Mouse (Mus musculus) liver, embryonic 11.5 days (tissue): ENCODE measurements around the gene Ramp2. TPM values are rescaled to one million over a fixed set of nuclear protein-coding genes. Genes with fewer than 3 reads are reported as not detected.

Experiments used
- ATAC-seq: fragments of 200-750 bp; cut with Nextera tagmentation; replicated peaks from 2 replicates; pipeline ENCODE4 v1.8.0; 2017; ENCODE audit warnings: moderate number of reproducible peaks, mild to moderate bottlenecking, moderate TSS enrichment, moderate library complexity; ENCODE audit not compliant: low FRiP score
- DNase-seq: peaks from one replicate; pipeline ENCODE4 v3.0.0-alpha.2; 2017; ENCODE audit warnings: low spot score
- H3K27ac ChIP-seq: fragments of 300-500 bp; sonication (generic); 2 replicates; pipeline ENCODE4 v1.5.1; 2014; ENCODE audit warnings: mild to moderate bottlenecking, low read depth, low read length, control low read depth
- H3K27me3 ChIP-seq: fragments of 300-500 bp; sonication (generic); replicated peaks from 2 replicates; pipeline ENCODE4 v1.6.1; 2014; ENCODE audit warnings: low read length, mixed read lengths; ENCODE audit not compliant: control insufficient read depth, insufficient read depth
- H3K36me3 ChIP-seq: fragments of 300-500 bp; sonication (generic); 2 replicates; pipeline ENCODE4 v1.6.1; 2014; ENCODE audit warnings: mild to moderate bottlenecking, low read length, moderate library complexity, mixed read lengths; ENCODE audit not compliant: control insufficient read depth, insufficient read depth
- H3K4me1 ChIP-seq: fragments of 300-500 bp; sonication (generic); replicated peaks from 2 replicates; pipeline ENCODE4 v1.6.1; 2014; ENCODE audit warnings: low read length, mixed read lengths; ENCODE audit not compliant: control insufficient read depth, insufficient read depth
- H3K4me2 ChIP-seq: fragments of 300-500 bp; sonication (generic); 2 replicates; pipeline ENCODE4 v1.6.1; 2014; ENCODE audit warnings: mild to moderate bottlenecking, control low read depth, moderate library complexity
- H3K4me3 ChIP-seq: fragments of 300-500 bp; sonication (generic); 2 replicates; pipeline ENCODE4 v1.5.1; 2014; ENCODE audit warnings: low read depth, low read length, control low read depth
- H3K9ac ChIP-seq: fragments of 300-500 bp; sonication (generic); 2 replicates; pipeline ENCODE4 v1.6.1; 2014; ENCODE audit warnings: low read depth, low read length, control low read depth
- H3K9me3 ChIP-seq: fragments of 300-500 bp; sonication (generic); 2 replicates; pipeline ENCODE4 v1.6.1; 2016; ENCODE audit warnings: low read length, inconsistent platforms, mixed read lengths; ENCODE audit not compliant: control insufficient read depth
- WGBS: fragments of 180-500 bp; shearing (Covaris S2); extraction: QIAGEN DNeasy Blood & Tissue Kit; methylation state at CpG from one replicate; pipeline ENCODE4 v1.1.7; 2014; 5-methylcytosine and 5-hydroxymethylcytosine counted together
- polyA plus RNA-seq: library from polyadenylated mRNA; unstranded; fragments of >200 nt; fragmentation: Nextera tagmentation; extraction: Ambion mirVana; gene quantifications from 2 replicates; pipeline ENCODE4 v1.2.1, GENCODE M21; 2014

Ramp2 gene
- polyA plus RNA-seq, 1 experiment from 2014 or later = 64.2 TPM

DNA sequence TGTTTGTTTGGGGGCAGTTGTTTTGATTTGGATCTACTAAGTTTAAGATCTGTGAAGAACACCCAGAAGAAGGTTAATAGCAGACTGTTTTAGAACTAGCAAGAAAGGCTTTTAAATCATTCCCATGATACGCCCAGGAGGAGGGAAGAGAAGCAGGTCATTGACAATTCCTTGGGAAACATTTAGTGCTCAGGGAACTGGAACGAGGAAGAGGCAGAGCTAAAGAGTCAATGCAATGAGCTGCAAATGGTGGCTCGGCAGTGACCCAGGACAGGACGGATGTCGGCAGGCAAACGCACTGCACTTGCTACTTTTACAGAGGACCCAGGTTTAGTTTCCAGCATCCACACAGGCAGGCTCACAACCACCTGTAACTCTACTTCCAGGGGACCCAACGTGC, 35.0 kb downstream of the Ramp2 start:
- H3K27me3 ChIP-seq = no peaks in the 10 kb centered on the region
- peaks cover 3% of the 10 kb centered on the region; the same call in 1 of the 2 replicates for H3K36me3 ChIP-seq
- no peak overlapping the region for H3K27ac ChIP-seq
- H3K9ac ChIP-seq = no peak overlapping the region
- no peaks in the 10 kb centered on the region for H3K9me3 ChIP-seq
- H3K4me3 ChIP-seq = no peak overlapping the region
- H3K4me2 ChIP-seq = no peak overlapping the region
- peaks cover 16% of the 10 kb centered on the region for H3K4me1 ChIP-seq
- WGBS = 64% methylated on average over 7 of the region's 7 CpGs
- no peak for ATAC-seq
- DNase-seq = no peak

DNA sequence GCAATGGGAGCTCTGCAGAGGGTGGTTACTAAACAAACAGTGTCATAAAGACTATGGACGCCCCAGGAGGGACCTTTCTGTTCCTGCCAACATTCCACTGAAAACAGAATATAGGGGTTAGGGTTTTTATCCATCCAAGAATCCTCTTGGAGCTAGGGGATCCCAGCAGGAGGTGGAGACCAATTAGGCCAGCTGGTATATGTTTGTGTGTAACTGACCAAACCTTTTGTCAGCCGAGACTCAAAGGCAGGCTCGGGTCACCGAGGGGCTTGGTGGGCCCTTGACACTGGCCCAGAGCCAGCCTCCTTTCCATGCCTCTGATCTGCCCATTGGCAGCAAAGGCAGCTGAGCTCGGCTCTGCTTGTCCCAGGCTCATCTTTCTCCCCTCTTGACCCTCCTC, 37.1 kb downstream of the Ramp2 start:
- ATAC-seq = no peak
- Histone ChIP-seq H3K4me1 (peaks cover 8% of the 10 kb centered on the region), H3K27me3 (no peaks in the 10 kb centered on the region), H3K4me3 (no peak overlapping the region), H3K27ac (no peak overlapping the region), H3K4me2 (no peak overlapping the region), H3K9ac (no peak overlapping the region), H3K9me3 (no peaks in the 10 kb centered on the region), H3K36me3 (peaks cover 3% of the 10 kb centered on the region; the same call in 1 of the 2 replicates)
- 58% methylated on average over 5 of the region's 5 CpGs for WGBS
- no peak for DNase-seq

DNA sequence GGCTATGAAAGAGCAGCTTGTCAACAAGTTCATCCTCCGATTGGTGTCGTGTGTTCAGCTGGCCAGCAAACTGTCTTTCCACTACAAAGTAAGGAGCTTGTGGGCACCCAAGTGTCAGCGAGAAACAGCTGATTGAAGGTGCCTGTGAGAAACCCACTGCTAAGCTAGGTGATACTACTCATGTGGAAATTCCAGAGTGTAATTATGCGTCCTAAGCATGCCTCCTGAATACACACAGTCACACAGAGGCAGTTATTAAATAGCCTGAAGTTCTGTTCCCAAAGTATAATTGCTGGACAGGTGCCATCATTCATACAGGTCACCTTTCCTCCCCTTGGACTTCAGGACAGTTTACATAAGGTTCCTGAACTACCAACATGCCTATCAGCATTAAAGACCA, 38.0 kb downstream of the Ramp2 start:
- H3K27me3 ChIP-seq = no peaks in the 10 kb centered on the region
- ATAC-seq (no peak), DNase-seq (no peak)
- no peak overlapping the region for H3K27ac ChIP-seq
- WGBS = 76% methylated on average over 4 of the region's 4 CpGs
- peaks cover 4% of the 10 kb centered on the region; the same call in 1 of the 2 replicates for H3K36me3 ChIP-seq
- H3K4me1 ChIP-seq = 0 out of 2 replicates have a peak, but pooled peaks cover 5% of the 10 kb centered on the region
- no peaks in the 10 kb centered on the region for H3K9me3 ChIP-seq
- H3K4me3 ChIP-seq = no peak overlapping the region
- no peak overlapping the region for H3K4me2 ChIP-seq
- H3K9ac ChIP-seq = no peak overlapping the region

DNA sequence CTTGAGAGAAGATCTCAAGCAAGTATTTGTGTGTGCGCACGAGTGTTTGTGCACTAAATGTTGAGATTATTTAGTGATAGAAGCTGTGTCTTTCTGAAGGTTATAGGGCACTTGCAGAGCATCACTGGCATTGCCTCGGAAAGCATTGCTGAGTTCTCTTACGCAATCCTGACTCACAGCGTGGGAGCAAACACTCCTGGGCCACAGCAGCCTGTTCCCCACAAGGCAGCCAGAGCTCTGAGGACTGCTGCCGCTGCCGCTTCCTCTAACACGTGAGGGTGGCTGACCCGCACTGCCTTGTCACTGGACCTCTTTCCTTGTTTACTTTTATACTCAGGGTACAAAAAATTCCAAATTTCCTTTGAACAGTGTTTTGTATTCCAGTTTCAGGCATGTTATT, 41.5 kb downstream of the Ramp2 start:
- H3K27me3 ChIP-seq = no peaks in the 10 kb centered on the region
- no peak for DNase-seq
- no peak overlapping the region for H3K9ac ChIP-seq
- H3K4me2 ChIP-seq = no peak overlapping the region
- 0 out of 2 replicates have a peak, but pooled peaks cover 2% of the 10 kb centered on the region for H3K4me1 ChIP-seq
- H3K4me3 ChIP-seq = no peak overlapping the region
- no peak for ATAC-seq
- no peaks in the 10 kb centered on the region for H3K9me3 ChIP-seq
- 64% methylated on average over 9 of the region's 9 CpGs for WGBS
- peaks cover 27% of the 10 kb centered on the region for H3K36me3 ChIP-seq
- no peak overlapping the region for H3K27ac ChIP-seq

DNA sequence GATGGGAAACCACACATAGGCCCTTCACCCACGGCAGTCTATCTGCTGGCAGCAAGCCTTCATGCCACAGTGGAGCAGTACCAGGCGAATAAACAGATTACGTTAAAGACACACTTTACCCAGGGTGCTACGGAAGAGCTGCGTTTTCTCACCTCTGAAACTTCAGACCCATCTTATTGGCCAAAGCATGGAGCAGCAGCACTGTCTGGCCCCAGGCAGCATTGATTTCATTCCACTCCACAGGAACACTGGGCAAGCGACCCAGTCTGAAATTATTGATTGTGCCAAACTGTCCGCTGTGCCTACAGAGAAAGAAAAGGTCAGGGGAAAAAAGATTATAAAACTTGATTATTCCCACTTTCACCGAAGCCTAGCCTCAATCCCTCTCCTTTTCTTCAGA, 45.4 kb downstream of the Ramp2 start:
- WGBS = 98% methylated on average over 8 of the region's 8 CpGs
- ATAC-seq (no peak), DNase-seq (no peak)
- no peaks in the 10 kb centered on the region for H3K27me3 ChIP-seq
- no peaks in the 10 kb centered on the region for H3K9me3 ChIP-seq
- no peak overlapping the region for H3K27ac ChIP-seq
- H3K4me2 ChIP-seq = no peak overlapping the region
- no peaks in the 10 kb centered on the region for H3K4me1 ChIP-seq
- no peak overlapping the region for H3K9ac ChIP-seq
- H3K36me3 ChIP-seq = peaks cover 46% of the 10 kb centered on the region
- H3K4me3 ChIP-seq = no peak overlapping the region

DNA sequence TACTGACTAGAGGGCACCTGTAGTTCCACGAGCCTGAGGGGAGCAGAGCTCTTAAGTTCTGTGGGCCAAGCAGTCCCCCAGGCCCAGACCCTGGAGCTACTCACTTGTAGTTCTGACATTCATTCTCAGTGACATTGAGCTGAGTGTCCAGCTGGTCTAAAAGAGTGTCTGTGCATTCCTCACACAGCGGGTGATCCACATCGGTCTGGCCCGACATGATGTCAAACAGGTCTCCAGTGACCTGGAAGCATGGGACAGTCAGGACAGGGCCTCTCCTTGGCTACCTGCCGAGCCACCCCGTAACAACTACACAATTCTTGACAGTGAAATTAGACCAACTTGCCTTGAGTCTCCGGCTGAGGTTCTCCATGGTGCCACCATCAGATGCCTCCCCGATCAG, 49.4 kb downstream of the Ramp2 start:
- Histone ChIP-seq H3K4me3 (no peak overlapping the region), H3K27me3 (no peaks in the 10 kb centered on the region), H3K36me3 (peaks cover 42% of the 10 kb centered on the region), H3K9me3 (no peaks in the 10 kb centered on the region), H3K9ac (no peak overlapping the region), H3K4me2 (no peak overlapping the region), H3K4me1 (peaks cover under 1% of the 10 kb centered on the region; the same call in 1 of the 2 replicates), H3K27ac (no peak overlapping the region)
- DNase-seq (no peak), ATAC-seq (no peak)
- WGBS = 96% methylated on average over 8 of the region's 8 CpGs

DNA sequence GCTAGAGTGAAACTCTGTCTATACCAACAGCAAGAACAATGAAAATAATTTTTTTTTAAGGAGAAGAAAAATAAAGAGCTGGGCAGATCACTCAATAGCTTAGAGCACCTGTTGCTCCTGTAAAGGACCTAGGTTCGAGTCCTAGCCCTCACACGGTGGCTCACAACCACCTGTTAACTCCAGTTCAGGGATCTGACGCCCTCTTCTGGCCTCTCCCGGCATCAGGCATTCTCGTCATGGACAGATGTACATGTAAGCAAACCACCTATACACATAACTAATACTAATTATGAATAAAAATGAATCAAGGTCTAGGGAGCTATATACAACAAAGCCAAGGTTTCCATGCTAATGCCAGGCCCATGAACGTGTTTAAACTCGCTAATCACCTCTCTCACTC, 55.1 kb downstream of the Ramp2 start:
- peak overlapping the region; percentile 86 for H3K4me3 ChIP-seq
- peaks cover 8% of the 10 kb centered on the region; the same call in 1 of the 2 replicates for H3K36me3 ChIP-seq
- ATAC-seq (no peak), DNase-seq (no peak)
- H3K27me3 ChIP-seq = no peaks in the 10 kb centered on the region
- peak overlapping the region; percentile 85 for H3K9ac ChIP-seq
- peaks cover 11% of the 10 kb centered on the region for H3K4me1 ChIP-seq
- H3K27ac ChIP-seq = no peak overlapping the region
- peak overlapping the region; percentile 91 for H3K4me2 ChIP-seq
- H3K9me3 ChIP-seq = no peaks in the 10 kb centered on the region
- 60% methylated on average over 7 of the region's 7 CpGs for WGBS

DNA sequence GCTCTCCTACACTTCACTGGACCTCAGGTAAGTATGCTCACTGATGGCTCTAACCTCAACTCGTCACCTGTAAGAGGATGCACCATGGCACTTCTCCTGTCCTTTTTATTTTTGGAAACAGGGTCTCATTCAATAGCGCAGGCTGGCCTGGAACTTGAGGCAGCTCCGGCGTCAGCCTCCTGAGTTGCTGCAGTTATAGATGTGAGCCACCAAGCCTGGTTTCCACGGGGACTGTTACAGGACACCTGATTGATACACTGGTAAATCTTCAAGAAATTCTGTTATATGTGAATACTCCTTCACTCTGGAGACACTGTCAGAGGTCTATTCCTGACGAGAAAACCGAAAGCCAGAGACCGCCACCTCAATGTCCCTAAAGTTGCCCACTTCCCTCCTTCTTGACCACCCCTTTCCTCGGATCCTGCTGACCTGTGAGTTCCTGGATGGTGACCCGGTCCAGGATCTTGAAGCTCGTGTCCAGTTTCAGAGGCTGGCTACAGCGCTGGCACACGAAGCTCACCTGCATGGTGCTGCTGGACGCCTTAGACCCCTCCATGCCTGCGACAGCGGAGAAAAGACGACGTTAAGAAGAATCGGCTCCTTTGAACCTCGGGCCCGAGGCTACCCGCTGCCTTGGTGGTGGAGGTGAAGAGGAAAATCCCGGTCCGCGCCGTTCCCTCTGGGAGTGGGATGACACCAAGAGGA, 55.6 kb downstream of the Ramp2 start:
- Histone ChIP-seq H3K4me3 (peak overlapping the region; percentile 86), H3K9me3 (no peaks in the 10 kb centered on the region), H3K4me2 (peak overlapping the region; percentile 91), H3K9ac (peak overlapping the region; percentile 85), H3K36me3 (peaks cover 8% of the 10 kb centered on the region; the same call in 1 of the 2 replicates), H3K4me1 (peaks cover 11% of the 10 kb centered on the region), H3K27ac (peak overlapping the region; percentile 39; the same call in 1 of the 2 replicates), H3K27me3 (no peaks in the 10 kb centered on the region)
- DNase-seq (no peak), ATAC-seq (peak; percentile 39)
- 10% methylated on average over 26 of the region's 26 CpGs for WGBS
